Mouse (Mus musculus) heart, embryonic 11.5 days (tissue): ENCODE results near the gene Olfr905. TPM values are rescaled to one million over a fixed set of nuclear protein-coding genes. Genes with fewer than 3 reads are reported as not detected.

Source experiments
- ATAC-seq: fragments of 200-750 bp; cut with Nextera tagmentation; replicated peaks from 2 replicates; pipeline ENCODE4 v1.8.0; 2017; ENCODE audit warnings: moderate library complexity; ENCODE audit not compliant: insufficient number of reproducible peaks, low FRiP score, low TSS enrichment
- H3K27ac ChIP-seq: fragments of 300-500 bp; sonication (generic); 2 replicates; pipeline ENCODE4 v1.5.1; 2014; ENCODE audit warnings: mild to moderate bottlenecking, low read depth, low read length
- H3K27me3 ChIP-seq: fragments of 300-500 bp; sonication (generic); 2 replicates; pipeline ENCODE4 v1.6.1; 2014; ENCODE audit warnings: mild to moderate bottlenecking, low read length, mixed read lengths; ENCODE audit not compliant: control insufficient read depth, insufficient read depth
- H3K36me3 ChIP-seq: fragments of 300-500 bp; sonication (generic); 2 replicates; pipeline ENCODE4 v1.6.1; 2014; ENCODE audit warnings: mild to moderate bottlenecking, low read length, moderate library complexity, mixed read lengths; ENCODE audit not compliant: control insufficient read depth, insufficient read depth
- H3K4me1 ChIP-seq: fragments of 300-500 bp; sonication (generic); 2 replicates; pipeline ENCODE4 v1.6.1; 2014; ENCODE audit warnings: low read length; ENCODE audit not compliant: control insufficient read depth, insufficient read depth
- H3K4me2 ChIP-seq: fragments of 300-500 bp; sonication (generic); 2 replicates; pipeline ENCODE4 v1.6.1; 2014; ENCODE audit warnings: mild to moderate bottlenecking, moderate library complexity
- H3K4me3 ChIP-seq: fragments of 300-500 bp; sonication (generic); 2 replicates; pipeline ENCODE4 v1.5.1; 2014; ENCODE audit warnings: low read depth, low read length
- H3K9ac ChIP-seq: fragments of 300-500 bp; sonication (generic); 2 replicates; pipeline ENCODE4 v1.6.1; 2014; ENCODE audit warnings: mild to moderate bottlenecking, low read depth, low read length, moderate library complexity
- H3K9me3 ChIP-seq: fragments of 300-500 bp; sonication (generic); replicated peaks from 2 replicates; pipeline ENCODE4 v1.6.1; 2016; ENCODE audit warnings: low read length; ENCODE audit not compliant: control insufficient read depth
- WGBS: fragments of 180-500 bp; shearing (Covaris S2); extraction: QIAGEN DNeasy Blood & Tissue Kit; methylation state at CpG from one replicate; pipeline ENCODE4 v1.1.7; 2014; ENCODE audit not compliant: insufficient replicate concordance; 5-methylcytosine and 5-hydroxymethylcytosine counted together
- polyA plus RNA-seq: library from polyadenylated mRNA; unstranded; fragments of >200 nt; fragmentation: Nextera tagmentation; extraction: Ambion mirVana; gene quantifications from 2 replicates; pipeline ENCODE4 v1.2.1, GENCODE M21; 2014

The Olfr905 gene
- polyA plus RNA-seq, result not detected in 2 replicates

- Histone ChIP-seq H3K4me1 (no peaks in the 10 kb centered on the region), H3K36me3 (no peaks in the 10 kb centered on the region), H3K27ac (no peak within 1 kb of the TSS), H3K4me3 (no peak within 1 kb of the TSS), H3K27me3 (no peaks in the 10 kb centered on the region), H3K4me2 (no peak within 1 kb of the TSS), H3K9ac (no peak within 1 kb of the TSS), H3K9me3 (no peaks in the 10 kb centered on the region)
- no peak for ATAC-seq
Observed at GRCm38 (mm10) chr9:38470807-38471206, at the start of gene Olfr905. Gene Olfr905, plus strand, starts transcription at chr9:38471107.

GRCm38 (mm10) chr9:38423801-38424200 lies 47.1 kb upstream of the Olfr905 start:
- no peaks in the 10 kb centered on the region for H3K27me3 ChIP-seq
- ATAC-seq, result no peak
- no peak overlapping the region for H3K4me2 ChIP-seq
- no peaks in the 10 kb centered on the region for H3K9me3 ChIP-seq
- no peak overlapping the region for H3K4me3 ChIP-seq
- no peak overlapping the region for H3K9ac ChIP-seq
- H3K27ac ChIP-seq, result no peak overlapping the region
- no peaks in the 10 kb centered on the region for H3K36me3 ChIP-seq
- no peaks in the 10 kb centered on the region for H3K4me1 ChIP-seq

- Histone ChIP-seq H3K4me1 (no peaks in the 10 kb centered on the region), H3K27ac (no peak overlapping the region), H3K4me2 (no peak overlapping the region), H3K4me3 (no peak overlapping the region), H3K27me3 (no peaks in the 10 kb centered on the region), H3K9ac (no peak overlapping the region), H3K9me3 (no peaks in the 10 kb centered on the region), H3K36me3 (no peaks in the 10 kb centered on the region)
- ATAC-seq, result no peak
- WGBS, result 66% methylated on average over 1 of the region's 1 CpGs
Observed at GRCm38 (mm10) chr9:38427026-38427425, 43.9 kb upstream of the Olfr905 start.

GRCm38 (mm10) chr9:38429155-38429554 lies 41.8 kb upstream of the Olfr905 start, which contains the start of gene Olfr901:
Gene Olfr901, plus strand, starts transcription at chr9:38429455.
- Histone ChIP-seq H3K4me2 (no peak within 1 kb of the TSS), H3K36me3 (no peaks in the 10 kb centered on the region), H3K27me3 (no peaks in the 10 kb centered on the region), H3K4me1 (no peaks in the 10 kb centered on the region), H3K27ac (no peak within 1 kb of the TSS), H3K9me3 (no peaks in the 10 kb centered on the region), H3K4me3 (no peak within 1 kb of the TSS), H3K9ac (no peak within 1 kb of the TSS)
- WGBS, result 76% methylated on average over 1 of the region's 1 CpGs
- ATAC-seq, result no peak

- Histone ChIP-seq H3K4me1 (no peaks in the 10 kb centered on the region), H3K27ac (no peak within 1 kb of the TSS), H3K9me3 (no peaks in the 10 kb centered on the region), H3K4me3 (no peak within 1 kb of the TSS), H3K27me3 (no peaks in the 10 kb centered on the region), H3K4me2 (no peak within 1 kb of the TSS), H3K36me3 (no peaks in the 10 kb centered on the region), H3K9ac (no peak within 1 kb of the TSS)
- 77% methylated on average over 5 of the region's 5 CpGs for WGBS
- ATAC-seq, result no peak
Observed at GRCm38 (mm10) chr9:38447352-38447751, 23.6 kb upstream of the Olfr905 start, which contains the start of gene Olfr902. Gene Olfr902, plus strand, starts transcription at chr9:38447652.

GRCm38 (mm10) chr9:38462844-38463243 lies 8.1 kb upstream of the Olfr905 start, which contains the start of gene Olfr904:
Gene Olfr904, plus strand, starts transcription at chr9:38463144.
- no peak for ATAC-seq
- Histone ChIP-seq H3K4me3 (no peak within 1 kb of the TSS), H3K4me2 (no peak within 1 kb of the TSS), H3K4me1 (no peaks in the 10 kb centered on the region), H3K36me3 (no peaks in the 10 kb centered on the region), H3K27me3 (no peaks in the 10 kb centered on the region), H3K9me3 (no peaks in the 10 kb centered on the region), H3K9ac (no peak within 1 kb of the TSS), H3K27ac (no peak within 1 kb of the TSS)

- 73% methylated on average over 3 of the region's 3 CpGs for WGBS
- Histone ChIP-seq H3K27me3 (no peaks in the 10 kb centered on the region), H3K27ac (no peak within 1 kb of the TSS), H3K4me2 (no peak within 1 kb of the TSS), H3K9me3 (no peaks in the 10 kb centered on the region), H3K4me3 (no peak within 1 kb of the TSS), H3K9ac (no peak within 1 kb of the TSS), H3K36me3 (no peaks in the 10 kb centered on the region), H3K4me1 (no peaks in the 10 kb centered on the region)
- no peak for ATAC-seq
Observed at GRCm38 (mm10) chr9:38486785-38487184, 15.9 kb downstream of the Olfr905 start, which contains the start of gene Olfr906. Gene Olfr906, plus strand, starts transcription at chr9:38487085.

GRCm38 (mm10) chr9:38495501-38495900 lies 24.6 kb downstream of the Olfr905 start, which contains the start of gene Olfr907:
Gene Olfr907, plus strand, starts transcription at chr9:38495801.
- Histone ChIP-seq H3K4me3 (no peak within 1 kb of the TSS), H3K4me2 (no peak within 1 kb of the TSS), H3K4me1 (no peaks in the 10 kb centered on the region), H3K27ac (no peak within 1 kb of the TSS), H3K27me3 (no peaks in the 10 kb centered on the region), H3K9ac (no peak within 1 kb of the TSS), H3K9me3 (no peaks in the 10 kb centered on the region), H3K36me3 (no peaks in the 10 kb centered on the region)
- no peak for ATAC-seq
- 59% methylated on average over 2 of the region's 2 CpGs for WGBS

GRCm38 (mm10) chr9:38512353-38512752 lies 41.4 kb downstream of the Olfr905 start:
- no peak for ATAC-seq
- no peaks in the 10 kb centered on the region for H3K36me3 ChIP-seq
- 73% methylated on average over 2 of the region's 2 CpGs for WGBS
- no peak overlapping the region for H3K4me2 ChIP-seq
- no peaks in the 10 kb centered on the region for H3K4me1 ChIP-seq
- no peaks in the 10 kb centered on the region for H3K27me3 ChIP-seq
- no peak overlapping the region for H3K27ac ChIP-seq
- H3K9me3 ChIP-seq, result no peaks in the 10 kb centered on the region
- H3K4me3 ChIP-seq, result no peak overlapping the region
- H3K9ac ChIP-seq, result no peak overlapping the region
